Mouse (Mus musculus): ENCODE measurements at regions not wholly inside any gene's neighbourhood (a gene's known extent, or its start where the extent isn't known, plus 50 kb on each side); places are given as distances from the start of the nearest gene placed in this dataset.

- Histone ChIP-seq H3K27ac (ENCODE audit: low read depth, low read length) (no peak overlapping the region), H3K4me3 (ENCODE audit: low read depth, low read length) (no peak overlapping the region), H3K4me1 (replicated peaks; ENCODE audit: control insufficient read depth, insufficient read depth, low read length) (no peaks in the 10 kb centered on the region), H3K4me2 (replicated peaks; ENCODE audit: low read depth) (no peak overlapping the region), H3K27me3 (replicated peaks; ENCODE audit: control insufficient read depth, insufficient read depth, low read length) (no peaks in the 10 kb centered on the region), H3K9me3 (ENCODE audit: control insufficient read depth) (no peaks in the 10 kb centered on the region), H3K36me3 (ENCODE audit: control insufficient read depth, insufficient read depth) (no peaks in the 10 kb centered on the region), H3K9ac (ENCODE audit: low read depth, low read length) (no peak overlapping the region)
- TF ChIP-seq CTCF (IDR thresholded peaks at IDR 0.05; ENCODE audit: low read depth) = no peak
- 73% methylated on average over 15 of the region's 15 CpGs for WGBS
- ATAC-seq = no peak
Measured at GRCm38 (mm10) chr12:79910884-79911759, 201.7 kb downstream of the Zfp36l1 start.

- no peak overlapping the region for H3K9ac ChIP-seq (ENCODE audit: low read depth, low read length)
- H3K9me3 ChIP-seq (ENCODE audit: control insufficient read depth) = no peaks in the 10 kb centered on the region
- WGBS = 54% methylated on average over 5 of the region's 5 CpGs
- H3K36me3 ChIP-seq (ENCODE audit: control insufficient read depth, insufficient read depth) = no peaks in the 10 kb centered on the region
- no peak for TF ChIP-seq CTCF (IDR thresholded peaks at IDR 0.05; ENCODE audit: low read depth)
- no peak for ATAC-seq
- H3K4me2 ChIP-seq (replicated peaks; ENCODE audit: low read depth) = no peak overlapping the region
- no peak overlapping the region for H3K4me3 ChIP-seq (ENCODE audit: low read depth, low read length)
- no peaks in the 10 kb centered on the region for H3K27me3 ChIP-seq (replicated peaks; ENCODE audit: control insufficient read depth, insufficient read depth, low read length)
- no peak overlapping the region for H3K27ac ChIP-seq (ENCODE audit: low read depth, low read length)
- no peaks in the 10 kb centered on the region; the same call in 1 of the 2 replicates for H3K4me1 ChIP-seq (replicated peaks; ENCODE audit: control insufficient read depth, insufficient read depth, low read length)
Measured at GRCm38 (mm10) chr12:79907583-79907982, 205.2 kb downstream of the Zfp36l1 start.

GRCm38 (mm10) chr12:79906738-79907365 is 206.0 kb downstream of the Zfp36l1 start:
- Histone ChIP-seq H3K4me3 (ENCODE audit: low read depth, low read length) (no peak overlapping the region), H3K36me3 (ENCODE audit: control insufficient read depth, insufficient read depth) (no peaks in the 10 kb centered on the region), H3K4me1 (replicated peaks; ENCODE audit: control insufficient read depth, insufficient read depth, low read length) (no peaks in the 10 kb centered on the region; the same call in 1 of the 2 replicates), H3K27me3 (replicated peaks; ENCODE audit: control insufficient read depth, insufficient read depth, low read length) (no peaks in the 10 kb centered on the region), H3K9me3 (ENCODE audit: control insufficient read depth) (no peaks in the 10 kb centered on the region), H3K27ac (ENCODE audit: low read depth, low read length) (no peak overlapping the region), H3K9ac (ENCODE audit: low read depth, low read length) (no peak overlapping the region), H3K4me2 (replicated peaks; ENCODE audit: low read depth) (no peak overlapping the region)
- 66% methylated on average over 10 of the region's 10 CpGs for WGBS
- ATAC-seq = no peak
- TF ChIP-seq CTCF (IDR thresholded peaks at IDR 0.05; ENCODE audit: low read depth) = no peak

DNA sequence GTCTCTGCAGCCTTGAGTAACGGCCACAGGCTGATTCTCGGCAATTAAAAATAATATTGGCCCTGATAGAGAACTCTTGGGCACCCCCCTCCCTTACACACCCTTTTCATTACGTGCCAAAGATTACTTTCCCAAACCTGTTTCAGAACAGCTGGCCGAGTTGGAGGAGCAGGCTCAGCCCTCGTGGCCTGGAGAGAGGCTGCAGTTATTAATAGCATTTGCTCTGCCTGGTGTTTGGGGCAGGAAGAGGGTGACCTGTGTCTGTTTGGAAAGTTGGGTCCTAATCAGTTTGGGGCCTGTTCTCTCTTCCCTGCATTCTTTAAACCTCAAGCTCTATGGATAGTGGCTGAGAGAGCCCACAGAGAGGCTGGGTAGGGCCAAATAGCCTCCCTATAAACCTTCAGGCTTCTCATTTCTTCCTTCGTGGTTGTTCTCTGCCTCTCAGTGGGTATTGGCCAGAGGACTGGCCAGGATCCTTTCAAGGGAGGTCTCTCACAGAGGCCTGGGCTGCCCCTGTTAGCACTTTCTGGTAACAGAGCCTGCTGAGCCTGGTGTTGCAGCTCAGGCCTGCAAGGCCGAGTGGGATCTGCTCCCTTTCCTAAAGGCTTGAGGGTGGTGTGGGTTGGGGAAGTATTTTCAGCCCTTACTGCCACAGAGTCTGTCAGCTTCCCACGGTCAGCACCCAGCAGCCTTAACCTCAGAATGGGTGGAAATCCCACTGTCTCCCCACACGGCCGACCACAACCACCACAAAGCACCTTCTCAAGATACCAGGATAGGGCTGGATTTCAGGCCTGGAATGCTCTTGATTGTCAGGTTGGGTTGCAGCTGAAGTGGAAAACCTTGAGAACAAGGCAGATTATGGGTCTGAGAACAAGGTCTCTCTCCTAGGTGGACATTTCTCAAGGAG is 206.7 kb downstream of the Zfp36l1 start:
- Histone ChIP-seq H3K4me3 (ENCODE audit: low read depth, low read length) (no peak overlapping the region), H3K27ac (ENCODE audit: low read depth, low read length) (peak overlapping the region; percentile 51; the same call in 1 of the 2 replicates), H3K4me2 (replicated peaks; ENCODE audit: low read depth) (no peak overlapping the region), H3K9ac (ENCODE audit: low read depth, low read length) (no peak overlapping the region), H3K4me1 (replicated peaks; ENCODE audit: control insufficient read depth, insufficient read depth, low read length) (no peaks in the 10 kb centered on the region; the same call in 1 of the 2 replicates), H3K27me3 (replicated peaks; ENCODE audit: control insufficient read depth, insufficient read depth, low read length) (no peaks in the 10 kb centered on the region), H3K36me3 (ENCODE audit: control insufficient read depth, insufficient read depth) (no peaks in the 10 kb centered on the region), H3K9me3 (ENCODE audit: control insufficient read depth) (no peaks in the 10 kb centered on the region)
- 0 out of 2 replicates have a peak, but pooled peaks have one; percentile 7 for ATAC-seq
- no peak for TF ChIP-seq CTCF (IDR thresholded peaks at IDR 0.05; ENCODE audit: low read depth)
- 39% methylated on average over 10 of the region's 10 CpGs for WGBS

DNA sequence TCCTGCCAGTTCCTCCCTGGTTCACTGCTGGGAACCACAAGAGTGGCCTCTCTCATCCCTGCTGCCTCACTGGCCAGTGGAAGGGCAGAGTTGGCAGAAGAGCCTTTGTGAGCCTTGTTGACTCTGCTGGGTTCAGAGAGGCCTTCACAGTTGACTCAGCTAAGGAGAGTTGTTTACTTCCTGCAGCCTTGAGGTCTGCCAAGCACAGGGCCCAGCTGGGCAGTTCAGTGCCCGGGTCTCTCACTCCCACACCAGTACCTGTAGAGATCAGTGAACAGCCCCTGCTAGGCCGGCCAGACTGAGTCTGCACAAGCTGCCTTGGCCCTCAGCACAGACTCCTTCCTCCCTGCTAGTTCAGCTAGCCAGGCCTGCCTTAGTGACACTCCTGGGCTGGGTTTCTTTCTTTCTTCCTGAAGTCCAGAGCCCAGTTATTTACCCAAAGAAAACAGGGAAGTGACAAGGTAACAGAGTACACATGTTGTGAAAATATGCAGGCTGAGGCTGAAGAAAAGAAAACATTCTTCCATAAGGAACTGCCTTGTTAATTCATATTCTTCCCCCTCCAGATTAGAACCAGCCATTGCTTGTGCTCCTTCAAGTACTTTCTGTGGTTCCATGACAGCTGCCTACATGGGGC is 207.8 kb downstream of the Zfp36l1 start:
- Histone ChIP-seq H3K4me2 (replicated peaks; ENCODE audit: low read depth) (no peak overlapping the region), H3K9me3 (ENCODE audit: control insufficient read depth) (no peaks in the 10 kb centered on the region), H3K36me3 (ENCODE audit: control insufficient read depth, insufficient read depth) (no peaks in the 10 kb centered on the region), H3K9ac (ENCODE audit: low read depth, low read length) (no peak overlapping the region), H3K27me3 (replicated peaks; ENCODE audit: control insufficient read depth, insufficient read depth, low read length) (no peaks in the 10 kb centered on the region), H3K27ac (ENCODE audit: low read depth, low read length) (0 out of 2 replicates have a peak overlapping the region, but pooled peaks have one; percentile 37), H3K4me1 (replicated peaks; ENCODE audit: control insufficient read depth, insufficient read depth, low read length) (no peaks in the 10 kb centered on the region; the same call in 1 of the 2 replicates), H3K4me3 (ENCODE audit: low read depth, low read length) (no peak overlapping the region)
- peak; percentile 46; the same call in 1 of the 2 replicates for ATAC-seq
- 30% methylated on average over 2 of the region's 2 CpGs for WGBS
- no peak for TF ChIP-seq CTCF (IDR thresholded peaks at IDR 0.05; ENCODE audit: low read depth)
